Mouse (Mus musculus): ENCODE results near the gene Cox7a1. TPM values are rescaled to one million over a fixed set of nuclear protein-coding genes. Genes with fewer than 3 reads are reported as not detected.
"Not testable (repeated sequence)": the region's sequence is repeated elsewhere in the genome, so short reads cannot be mapped to it uniquely, and the experiment has no call there.

Gene Cox7a1
- polyA plus RNA-seq, 1 experiment = not detected

GRCm38 (mm10) chr7:30199498-30200139 lies 15.7 kb downstream of the Cox7a1 start:
- TF ChIP-seq POLR2A (IDR thresholded peaks at IDR 0.05; ENCODE audit: low read depth, low read length) (no peak), CTCF (IDR thresholded peaks at IDR 0.05; ENCODE audit: borderline replicate concordance, insufficient read depth, low read length) (no peak)
- Histone ChIP-seq H3K27ac (ENCODE audit: insufficient read depth, low read length) (no peak overlapping the region), H3K4me1 (ENCODE audit: control insufficient read depth, insufficient read depth, low read length) (peaks cover 4% of the 10 kb centered on the region), H3K4me3 (ENCODE audit: insufficient read depth, low read length) (no peak overlapping the region)

DNA sequence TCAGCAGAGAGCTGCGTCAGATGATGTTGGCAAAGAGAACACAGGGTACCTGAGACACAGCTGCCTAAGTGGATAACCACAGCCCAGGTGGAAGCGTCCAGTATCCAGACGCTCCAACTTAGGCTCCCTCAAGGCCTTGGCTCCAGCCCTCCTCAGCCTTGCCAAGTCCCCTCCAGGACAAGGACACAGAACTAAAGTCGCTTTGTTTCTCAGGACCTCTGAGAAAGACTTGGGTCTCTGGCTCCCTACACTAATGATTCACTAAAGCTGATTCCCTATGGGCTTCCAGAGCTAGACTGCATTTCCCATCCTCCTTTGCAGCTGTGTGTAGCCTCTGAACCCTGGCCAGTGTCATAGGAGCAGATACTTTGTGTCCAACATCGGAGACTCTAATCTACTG lies 16.3 kb downstream of the Cox7a1 start:
- Histone ChIP-seq H3K4me1 (ENCODE audit: control insufficient read depth, insufficient read depth, low read length) (peaks cover 4% of the 10 kb centered on the region), H3K27ac (ENCODE audit: insufficient read depth, low read length) (no peak overlapping the region), H3K4me3 (ENCODE audit: insufficient read depth, low read length) (no peak overlapping the region)
- TF ChIP-seq POLR2A (IDR thresholded peaks at IDR 0.05; ENCODE audit: low read depth, low read length) (no peak), CTCF (IDR thresholded peaks at IDR 0.05; ENCODE audit: borderline replicate concordance, insufficient read depth, low read length) (no peak)

DNA sequence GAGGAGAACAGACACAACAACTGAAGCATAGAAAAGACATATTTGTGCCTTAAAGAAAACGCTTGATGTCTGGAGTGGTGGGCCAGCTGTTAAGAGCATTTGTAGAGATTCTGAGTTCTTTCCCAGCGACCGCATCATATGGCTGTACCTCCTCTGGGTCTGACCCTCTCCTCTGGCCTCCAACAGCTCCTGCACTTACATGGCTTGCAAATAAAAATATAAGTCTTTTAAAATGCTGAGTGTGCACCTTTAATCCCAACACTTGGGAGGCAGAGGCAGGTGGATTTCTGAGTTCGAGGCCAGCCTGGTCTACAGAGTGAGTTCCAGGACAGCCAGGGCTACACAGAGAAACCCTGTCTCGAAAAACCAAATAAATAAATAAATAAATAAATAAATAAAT lies 16.7 kb downstream of the Cox7a1 start:
- H3K27ac ChIP-seq (ENCODE audit: insufficient read depth, low read length); H3K4me1 ChIP-seq (ENCODE audit: control insufficient read depth, insufficient read depth, low read length); H3K4me3 ChIP-seq (ENCODE audit: insufficient read depth, low read length): not testable (repeated sequence)

GRCm38 (mm10) chr7:30202895-30203690 lies 19.1 kb downstream of the Cox7a1 start:
- no peak overlapping the region for H3K4me3 ChIP-seq (ENCODE audit: insufficient read depth, low read length)
- H3K4me1 ChIP-seq (ENCODE audit: control insufficient read depth, insufficient read depth, low read length) = no peaks in the 10 kb centered on the region
- TF ChIP-seq POLR2A (IDR thresholded peaks at IDR 0.05; ENCODE audit: low read depth, low read length) (no peak), CTCF (IDR thresholded peaks at IDR 0.05; ENCODE audit: borderline replicate concordance, insufficient read depth, low read length) (no peak)
- H3K27ac ChIP-seq (ENCODE audit: insufficient read depth, low read length) = no peak overlapping the region

DNA sequence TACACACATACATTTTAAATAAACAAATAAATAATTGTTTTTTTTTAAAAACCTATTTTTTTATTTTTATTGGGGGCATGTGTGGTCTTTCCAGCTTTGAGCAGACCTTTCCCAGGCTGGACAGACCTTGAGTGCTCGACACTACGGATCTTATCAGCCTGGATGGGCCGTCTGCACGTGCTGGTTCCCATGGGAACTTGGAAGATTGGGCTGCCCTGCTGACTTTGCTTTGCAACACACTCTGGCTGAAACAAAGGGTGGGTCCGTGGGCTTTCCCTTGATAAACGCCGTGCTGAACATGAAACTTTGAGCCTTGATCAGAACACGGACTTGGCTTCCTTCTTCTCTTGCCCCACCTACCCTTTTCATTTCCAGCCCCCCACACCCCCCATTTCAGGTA lies 20.4 kb downstream of the Cox7a1 start:
- H3K4me3 ChIP-seq (ENCODE audit: insufficient read depth, low read length) = no peak overlapping the region
- H3K4me1 ChIP-seq (ENCODE audit: control insufficient read depth, insufficient read depth, low read length) = no peaks in the 10 kb centered on the region
- no peak overlapping the region for H3K27ac ChIP-seq (ENCODE audit: insufficient read depth, low read length)
- no peak for TF ChIP-seq POLR2A (IDR thresholded peaks at IDR 0.05; ENCODE audit: low read depth, low read length)
- TF ChIP-seq CTCF (IDR thresholded peaks at IDR 0.05; ENCODE audit: borderline replicate concordance, insufficient read depth, low read length) = no peak

- Histone ChIP-seq H3K4me3 (ENCODE audit: insufficient read depth, low read length) (no peak overlapping the region), H3K27ac (ENCODE audit: insufficient read depth, low read length) (no peak overlapping the region), H3K4me1 (ENCODE audit: control insufficient read depth, insufficient read depth, low read length) (no peaks in the 10 kb centered on the region)
- peak; percentile 48; the same call in 1 of the 2 replicates for TF ChIP-seq CTCF (IDR thresholded peaks at IDR 0.05; ENCODE audit: borderline replicate concordance, insufficient read depth, low read length)
- no peak for TF ChIP-seq POLR2A (IDR thresholded peaks at IDR 0.05; ENCODE audit: low read depth, low read length)
Measured at GRCm38 (mm10) chr7:30205383-30205782, 21.4 kb downstream of the Cox7a1 start.

GRCm38 (mm10) chr7:30206364-30206763 lies 22.4 kb downstream of the Cox7a1 start:
- H3K4me3 ChIP-seq (ENCODE audit: insufficient read depth, low read length); H3K4me1 ChIP-seq (ENCODE audit: control insufficient read depth, insufficient read depth, low read length); H3K27ac ChIP-seq (ENCODE audit: insufficient read depth, low read length): not testable (repeated sequence)

DNA sequence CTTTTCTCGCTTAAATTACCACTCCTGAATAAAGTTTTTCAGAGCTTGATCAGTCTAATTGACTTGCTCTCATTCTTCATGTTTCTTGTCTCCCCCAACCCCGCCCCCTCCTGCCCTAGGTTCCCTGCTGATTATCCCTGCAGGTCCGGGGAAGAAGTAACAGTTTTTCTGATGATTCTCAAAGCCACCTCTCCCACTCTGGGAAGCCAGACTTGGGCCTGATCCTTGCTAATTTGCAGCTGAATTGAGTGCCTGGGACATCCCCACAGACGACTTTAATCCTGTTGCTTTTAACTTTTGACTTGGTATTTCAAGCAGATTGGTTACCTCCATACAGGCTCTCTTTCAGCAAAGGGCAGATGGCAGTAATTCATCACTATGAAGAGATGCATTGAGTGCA lies 27.1 kb downstream of the Cox7a1 start:
- H3K4me1 ChIP-seq (ENCODE audit: control insufficient read depth, insufficient read depth, low read length) = no peaks in the 10 kb centered on the region
- no peak overlapping the region for H3K4me3 ChIP-seq (ENCODE audit: insufficient read depth, low read length)
- H3K27ac ChIP-seq (ENCODE audit: insufficient read depth, low read length) = no peak overlapping the region
- TF ChIP-seq CTCF (IDR thresholded peaks at IDR 0.05; ENCODE audit: borderline replicate concordance, insufficient read depth, low read length) (no peak), POLR2A (IDR thresholded peaks at IDR 0.05; ENCODE audit: low read depth, low read length) (no peak)

DNA sequence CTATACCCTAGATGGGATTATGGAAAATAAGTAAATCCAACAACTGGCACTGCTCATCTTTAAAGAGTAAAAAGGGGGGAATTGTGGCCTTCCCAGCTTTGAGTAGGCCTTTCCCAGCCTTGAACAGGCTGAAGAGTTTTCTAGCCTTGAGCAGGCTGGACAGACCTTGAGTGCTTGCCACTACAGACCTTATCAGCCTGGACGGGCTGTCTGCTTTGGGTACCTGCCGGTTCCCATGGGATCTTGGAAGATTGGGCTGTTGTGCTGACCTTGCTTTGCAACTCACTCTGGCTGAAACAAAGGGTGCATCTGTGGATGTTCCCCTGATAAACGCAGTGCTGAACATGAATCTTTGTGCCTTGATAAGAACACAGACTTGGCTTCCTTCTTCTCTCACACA lies 29.9 kb downstream of the Cox7a1 start:
- H3K4me1 ChIP-seq (ENCODE audit: control insufficient read depth, insufficient read depth, low read length) = no peaks in the 10 kb centered on the region
- TF ChIP-seq CTCF (IDR thresholded peaks at IDR 0.05; ENCODE audit: borderline replicate concordance, insufficient read depth, low read length) = no peak
- no peak for TF ChIP-seq POLR2A (IDR thresholded peaks at IDR 0.05; ENCODE audit: low read depth, low read length)
- H3K4me3 ChIP-seq (ENCODE audit: insufficient read depth, low read length) = no peak overlapping the region
- no peak overlapping the region for H3K27ac ChIP-seq (ENCODE audit: insufficient read depth, low read length)

DNA sequence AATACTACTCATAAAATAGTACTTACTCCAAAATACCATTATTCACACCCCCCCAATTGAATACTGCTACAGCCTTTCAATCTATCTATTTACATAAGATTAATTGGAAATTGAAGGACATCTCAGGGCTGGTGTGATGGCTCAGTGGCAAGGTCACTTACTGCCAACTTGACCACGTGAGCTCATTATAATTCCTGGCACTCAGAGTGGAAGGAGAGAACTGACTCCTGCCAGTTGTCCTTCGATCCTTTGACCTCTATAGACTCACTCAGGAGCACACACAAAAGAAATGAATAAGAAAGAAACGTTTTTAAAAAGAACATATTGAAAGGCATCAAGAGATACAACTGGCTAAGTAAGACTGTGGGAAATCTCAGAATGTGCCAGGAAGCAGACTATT lies 31.9 kb downstream of the Cox7a1 start:
- Histone ChIP-seq H3K4me1 (ENCODE audit: control insufficient read depth, insufficient read depth, low read length) (no peaks in the 10 kb centered on the region), H3K27ac (ENCODE audit: insufficient read depth, low read length) (no peak overlapping the region), H3K4me3 (ENCODE audit: insufficient read depth, low read length) (no peak overlapping the region)
- TF ChIP-seq POLR2A (IDR thresholded peaks at IDR 0.05; ENCODE audit: low read depth, low read length) (no peak), CTCF (IDR thresholded peaks at IDR 0.05; ENCODE audit: borderline replicate concordance, insufficient read depth, low read length) (no peak)

All from embryonic fibroblast, embryonic 13.5 days (primary cell).